Mouse (Mus musculus) MN1 (cell line): ENCODE results near the gene Ints1.
"Not testable (repeated sequence)": the region's sequence is repeated elsewhere in the genome, so short reads cannot be mapped to it uniquely, and the experiment has no call there.

Source experiments
- DNase-seq: peaks from one replicate; pipeline ENCODE4 v3.0.0-alpha.2; 2016; ENCODE audit warnings: low spot score

Gene Ints1

GRCm38 (mm10) chr5:139754753-139755152 lies 20.7 kb downstream of the Ints1 start:
- peak; percentile 53 for DNase-seq

DNA sequence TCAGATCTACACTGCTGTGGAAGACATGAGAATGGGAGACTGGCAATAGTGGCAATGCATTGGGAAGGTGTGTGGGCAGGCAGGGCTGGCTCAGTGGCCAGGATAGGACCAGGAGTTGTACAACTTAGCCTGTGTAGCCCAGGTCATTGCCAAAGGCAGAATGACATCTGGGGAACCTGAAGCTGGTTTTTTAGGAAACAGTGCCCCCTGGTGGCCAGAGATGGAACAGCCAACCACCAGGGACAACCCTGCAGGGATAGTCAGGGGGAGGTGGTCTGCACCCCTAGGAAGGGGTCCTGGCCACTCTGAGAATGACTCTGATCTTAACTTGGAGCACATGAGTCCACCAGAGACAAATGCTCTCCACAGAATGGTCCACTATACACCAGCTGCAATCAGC lies 24.9 kb downstream of the Ints1 start:
- peak; percentile 69 for DNase-seq

GRCm38 (mm10) chr5:139749413-139750125 lies 25.9 kb downstream of the Ints1 start:
- no peak for DNase-seq

DNA sequence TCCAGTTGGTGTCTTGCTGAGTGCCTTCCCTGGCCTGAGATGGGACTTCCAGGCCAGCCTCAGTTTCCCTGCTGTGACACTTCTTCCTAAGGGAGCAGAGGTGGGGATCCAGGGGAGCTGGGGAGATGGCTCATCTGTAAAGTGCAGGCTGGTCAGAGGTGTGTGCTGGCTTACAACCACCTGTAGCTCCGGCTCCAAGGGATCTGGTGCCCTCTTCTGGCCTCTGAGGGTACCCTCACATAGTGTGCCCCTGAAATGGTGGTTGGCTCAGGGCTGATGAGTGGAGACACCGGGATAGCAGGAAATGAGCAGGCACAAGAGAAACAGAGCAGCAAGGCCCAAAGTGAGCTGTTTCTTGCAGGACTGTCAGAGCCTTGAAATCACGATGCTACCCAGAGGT lies 29.7 kb downstream of the Ints1 start:
- DNase-seq = peak; percentile 71

DNA sequence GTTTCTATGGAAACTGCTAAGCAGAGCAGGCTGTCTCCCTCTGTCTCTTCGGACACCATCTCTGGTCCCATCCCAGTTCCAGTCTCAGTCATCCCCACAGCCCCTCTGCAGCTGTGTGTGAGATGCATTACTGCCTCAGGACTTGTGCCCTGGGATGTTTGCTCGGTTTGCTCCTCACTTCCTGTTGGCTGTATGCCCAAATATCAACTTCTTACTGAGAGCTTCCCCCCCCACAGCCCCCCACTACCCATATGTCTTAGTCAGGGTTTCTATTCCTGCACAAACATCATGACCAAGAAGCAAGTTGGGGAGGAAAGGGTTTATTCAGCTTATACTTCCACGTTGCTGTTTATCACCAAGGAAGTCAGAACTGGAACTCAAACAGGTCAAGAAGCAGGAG lies 32.8 kb downstream of the Ints1 start:
- not testable (repeated sequence) for DNase-seq

DNA sequence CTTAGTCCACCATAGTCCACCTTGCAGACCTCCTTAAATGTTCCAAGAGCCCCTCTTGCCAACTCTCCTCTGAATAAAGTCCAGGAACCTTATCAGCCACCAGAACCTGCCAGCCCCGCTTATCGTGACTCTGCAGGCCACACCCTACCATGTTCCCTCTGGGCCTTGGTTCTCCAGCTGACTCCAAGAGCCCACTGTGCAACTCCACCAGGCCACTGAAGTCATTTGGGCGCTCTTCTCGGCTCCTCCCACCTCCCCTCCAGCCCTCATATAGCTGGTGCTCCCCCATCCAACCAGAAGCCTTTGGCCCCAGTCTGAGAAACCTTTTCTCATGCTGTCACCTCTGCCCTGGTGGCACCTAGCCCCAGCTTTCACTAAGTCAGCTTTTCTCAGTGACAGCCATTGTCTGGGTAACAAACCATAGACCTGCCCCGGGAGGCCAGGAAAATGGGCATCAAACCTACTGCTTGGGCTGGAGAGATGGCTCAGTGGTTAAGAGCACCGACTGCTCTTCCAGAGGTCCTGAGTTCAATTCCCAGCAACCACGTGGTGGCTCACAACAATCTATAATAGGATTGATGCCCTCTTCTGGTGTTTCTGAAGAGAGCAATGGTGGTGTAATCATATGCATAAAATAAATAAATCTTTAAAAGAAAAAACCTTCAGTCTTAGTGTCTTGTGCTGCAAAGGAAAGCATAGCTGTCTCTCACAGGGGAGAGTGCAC lies 36.7 kb downstream of the Ints1 start:
- no peak for DNase-seq

DNA sequence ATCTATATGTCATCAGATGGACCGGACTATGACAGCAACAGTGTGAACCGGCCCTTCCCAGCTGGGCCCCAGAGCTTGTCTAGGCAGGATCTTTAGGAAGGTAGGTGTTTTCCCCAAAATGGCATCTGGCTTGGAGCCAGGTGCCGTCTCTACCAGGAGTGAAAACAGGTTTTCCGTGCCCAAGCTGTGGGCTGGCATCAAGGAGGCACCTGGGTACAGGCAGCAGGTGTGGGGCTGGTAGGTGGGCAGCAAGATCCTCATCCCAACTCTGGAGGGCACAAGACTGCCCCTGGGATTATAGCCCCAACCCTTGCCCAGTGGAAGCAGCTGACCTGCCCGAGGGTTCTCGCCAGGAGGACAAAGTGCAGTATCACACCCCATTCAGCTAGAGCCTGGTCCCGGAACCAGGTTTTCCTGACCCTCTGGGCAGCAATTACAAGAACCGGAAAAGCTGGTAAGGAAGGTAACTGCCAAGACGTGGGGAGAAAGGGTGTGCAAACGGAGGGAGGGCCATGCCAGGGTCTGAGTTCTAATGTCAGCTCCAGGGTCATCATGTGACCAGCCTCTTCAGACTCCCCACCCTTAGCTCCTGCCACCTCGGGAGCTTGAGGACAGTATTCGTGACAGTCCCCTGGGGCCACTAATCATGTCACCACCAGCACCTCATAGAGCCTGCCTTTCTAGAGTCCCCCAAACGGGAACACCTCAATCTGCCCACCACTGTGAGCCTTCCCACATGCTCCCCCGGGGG lies 37.5 kb downstream of the Ints1 start:
- no peak for DNase-seq

- DNase-seq = no peak
Observed at GRCm38 (mm10) chr5:139736504-139736940, 39.0 kb downstream of the Ints1 start.

- DNase-seq = peak; percentile 94
Observed at GRCm38 (mm10) chr5:139735677-139736503, 39.6 kb downstream of the Ints1 start, which contains the start of gene Micall2. Gene Micall2, minus strand, starts transcription at chr5:139736336.

DNA sequence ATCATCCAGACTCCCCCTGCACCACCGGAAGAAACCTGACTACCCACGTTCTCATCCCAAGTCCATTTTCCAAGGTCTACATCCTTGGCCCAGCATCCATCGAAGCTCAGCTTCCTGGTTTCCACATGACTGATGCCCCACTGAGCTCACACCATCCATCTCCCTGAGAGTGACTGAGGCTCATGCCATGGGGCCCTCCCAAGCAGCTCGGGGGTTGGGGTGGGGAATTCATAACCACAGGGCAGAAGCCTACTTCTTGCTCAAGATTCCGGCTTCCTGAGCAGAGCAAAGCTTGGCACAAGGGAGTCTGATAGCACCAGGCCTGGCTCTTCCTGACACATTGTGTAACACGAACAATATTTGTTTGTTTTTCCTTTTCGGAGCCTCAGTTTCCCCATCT lies 40.7 kb downstream of the Ints1 start:
- no peak for DNase-seq

- no peak for DNase-seq
Observed at GRCm38 (mm10) chr5:139734016-139734415, 41.5 kb downstream of the Ints1 start.

DNA sequence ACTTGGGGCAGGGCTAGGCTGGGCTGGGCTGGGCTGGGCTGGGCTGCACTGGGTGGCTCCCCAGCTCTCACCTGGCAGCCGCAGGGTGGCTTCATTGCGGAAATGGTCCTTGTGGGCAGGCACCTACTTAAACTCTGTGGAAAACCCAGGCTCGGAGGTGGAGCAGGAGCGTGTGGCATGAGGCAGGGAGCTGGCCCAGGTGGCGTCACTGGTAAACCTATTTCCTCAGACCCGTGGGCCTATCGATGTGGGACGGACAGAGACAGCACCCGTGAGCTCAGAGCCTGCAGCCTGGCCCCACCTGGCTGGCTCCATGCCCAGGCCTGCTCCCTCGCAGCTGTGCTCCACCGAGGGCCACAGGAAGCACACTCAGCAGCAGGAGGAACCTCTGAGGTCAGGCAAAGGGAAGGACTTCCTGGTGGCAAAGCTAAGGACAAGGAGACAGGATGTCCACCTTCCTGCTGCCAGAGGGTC lies 42.8 kb downstream of the Ints1 start:
- DNase-seq = peak; percentile 38

DNA sequence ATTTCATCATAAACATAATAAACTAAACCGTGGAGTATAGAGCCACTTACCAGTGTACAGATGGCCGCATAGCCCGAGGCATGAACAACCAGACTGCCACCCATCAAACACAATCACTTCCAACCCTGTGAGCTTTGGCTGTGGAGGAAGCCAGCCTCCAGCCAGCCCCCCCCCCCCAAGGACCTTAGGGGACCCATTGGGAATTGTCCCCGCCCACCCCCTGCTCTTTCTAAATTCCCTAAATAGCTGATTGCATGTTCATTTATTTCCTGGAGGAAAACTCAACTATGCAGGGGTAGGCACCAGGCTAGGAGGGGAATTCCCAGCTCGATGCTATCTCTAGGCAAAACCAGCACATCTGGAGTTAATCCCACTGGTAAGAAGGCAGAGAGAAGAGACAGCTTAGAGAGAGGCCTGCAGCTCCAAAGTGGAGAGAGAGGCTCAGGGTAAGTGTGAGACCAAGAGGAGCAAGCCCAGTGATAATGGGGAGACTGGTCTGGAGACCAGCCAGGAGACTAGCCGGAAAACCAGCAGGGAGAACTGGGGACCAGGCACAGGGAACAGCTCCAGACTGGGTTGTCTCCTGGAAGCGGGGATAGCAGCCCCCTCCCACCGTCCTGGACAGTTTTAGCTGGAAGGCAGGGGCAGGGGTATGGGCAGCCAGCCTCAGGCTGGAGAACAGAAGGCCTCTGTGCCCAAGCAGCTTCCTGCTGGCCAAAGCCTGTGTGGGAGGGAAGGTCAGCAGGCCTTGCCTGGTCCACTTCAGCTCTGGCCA lies 44.6 kb downstream of the Ints1 start:
- peak; percentile 84 for DNase-seq

- no peak for DNase-seq
Observed at GRCm38 (mm10) chr5:139727261-139727660, 48.2 kb downstream of the Ints1 start.

GRCm38 (mm10) chr5:139726186-139726585 lies 49.3 kb downstream of the Ints1 start:
- DNase-seq = no peak

DNA sequence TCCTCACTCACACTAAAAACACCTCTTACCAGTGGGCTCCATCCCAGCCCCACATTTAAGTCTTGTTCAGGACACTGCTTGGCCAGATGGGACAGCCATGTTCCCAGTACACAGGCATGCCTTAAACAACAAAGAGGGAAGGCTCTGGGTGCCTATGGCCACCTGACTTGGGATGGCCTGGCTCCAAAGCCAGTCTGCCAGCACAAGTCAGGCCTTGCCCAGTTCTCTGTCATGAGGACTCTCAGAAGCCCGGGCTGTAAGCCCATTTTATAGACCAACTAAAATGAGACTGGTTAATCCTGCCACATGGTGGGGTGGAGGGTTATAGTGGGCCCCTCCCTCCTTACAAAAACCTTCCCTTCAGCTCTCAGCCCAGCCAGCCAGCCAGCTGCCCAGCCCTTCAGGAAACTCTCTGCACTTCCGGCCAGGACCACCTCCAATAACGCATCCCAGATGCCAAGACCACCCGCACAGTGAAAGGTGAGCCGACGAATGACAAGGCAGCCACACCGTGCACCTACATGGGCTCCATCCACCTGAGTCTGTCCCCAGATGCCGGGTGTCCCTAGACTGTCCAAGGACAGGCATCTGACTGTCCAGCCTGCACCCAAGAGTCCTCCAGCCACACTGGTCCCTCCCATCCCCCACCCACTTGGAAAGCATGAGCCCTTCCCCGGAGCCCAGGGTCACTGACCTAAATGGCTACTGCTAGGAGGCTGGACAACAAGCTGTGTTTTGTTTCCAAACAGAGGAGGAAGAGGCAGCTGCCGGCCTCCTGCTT lies 50.9 kb downstream of the Ints1 start:
- DNase-seq = no peak

DNA sequence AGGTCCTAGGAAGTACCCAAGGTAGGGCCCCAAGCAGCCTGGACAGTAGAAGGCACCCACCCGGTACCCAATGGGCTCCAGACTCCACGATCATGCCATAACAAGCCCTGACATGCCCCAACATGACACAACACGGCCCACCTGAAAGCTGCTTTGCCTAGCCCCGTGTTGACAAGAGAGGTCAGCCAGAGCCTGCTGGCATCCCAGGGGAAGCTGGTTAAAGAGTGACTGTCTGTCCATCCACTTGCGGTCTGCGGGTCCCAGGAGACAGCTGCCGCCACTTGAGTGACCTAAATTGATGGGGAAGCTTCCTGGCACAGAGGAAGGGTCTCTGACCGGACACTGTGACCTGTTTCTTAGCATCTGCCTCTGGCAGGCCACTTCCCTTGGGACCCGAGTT lies 52.4 kb downstream of the Ints1 start:
- peak; percentile 71 for DNase-seq

GRCm38 (mm10) chr5:139722709-139723108 lies 52.8 kb downstream of the Ints1 start:
- peak; percentile 25 for DNase-seq

GRCm38 (mm10) chr5:139718949-139719348 lies 56.5 kb downstream of the Ints1 start:
- no peak for DNase-seq

DNA sequence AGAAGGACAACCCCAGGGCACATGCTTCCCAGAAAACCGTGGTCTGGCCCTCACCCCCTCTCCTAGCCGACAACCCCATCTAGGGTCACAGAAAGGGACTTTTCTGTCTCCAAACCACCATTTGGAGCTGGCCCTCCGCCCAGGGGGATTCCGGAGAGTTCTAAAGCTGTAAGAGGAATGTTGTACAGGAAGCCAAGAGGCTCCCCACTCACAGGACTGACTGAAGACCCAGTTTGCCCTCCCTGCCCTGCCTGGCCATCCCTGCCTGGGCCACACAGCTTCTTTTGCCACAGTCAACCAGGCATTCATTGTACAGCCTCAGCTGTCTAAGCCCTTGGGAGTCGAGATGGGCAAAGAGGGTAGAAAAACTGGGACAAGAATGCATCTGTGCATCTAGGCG lies 56.9 kb downstream of the Ints1 start:
- DNase-seq = no peak
